Mouse (Mus musculus): ENCODE measurements around the gene Slc38a6. TPM values are rescaled to one million over a fixed set of nuclear protein-coding genes. Genes with fewer than 3 reads are reported as not detected.

Slc38a6 gene
- polyA plus RNA-seq, 1 experiment from 2014 or later, result 2.8 TPM

DNA sequence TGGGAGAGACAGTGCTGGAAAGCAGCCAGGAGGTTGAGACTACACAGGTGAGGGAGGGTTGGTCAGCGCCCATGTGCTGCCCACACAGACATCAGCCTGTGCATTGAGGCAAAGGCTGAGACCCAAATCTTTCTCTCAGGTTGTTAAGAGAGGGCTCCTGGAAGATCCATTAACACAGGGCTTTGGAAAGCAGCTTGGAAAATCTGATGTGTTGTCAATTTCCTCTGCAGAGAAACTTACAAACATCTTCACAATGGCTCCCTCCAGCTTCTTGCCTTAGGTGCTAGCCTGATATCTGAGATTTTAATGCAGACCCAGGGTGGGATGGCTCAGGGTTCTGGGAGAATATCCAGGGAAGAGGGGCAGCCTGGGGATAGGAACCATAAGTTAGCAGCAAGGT is 105.9 kb downstream of the Slc38a6 start:
- H3K4me1 ChIP-seq (replicated peaks; ENCODE audit: control insufficient read depth, insufficient read depth), result no peaks in the 10 kb centered on the region
- no peaks in the 10 kb centered on the region for H3K27me3 ChIP-seq (ENCODE audit: control insufficient read depth, insufficient read depth, low read length)
- H3K9ac ChIP-seq (ENCODE audit: low read length), result no peak overlapping the region
- no peak for TF ChIP-seq CTCF (IDR thresholded peaks at IDR 0.05; ENCODE audit: low read depth)
- no peak for TF ChIP-seq EP300 (optimal IDR thresholded peaks at IDR 0.05)
- H3K4me2 ChIP-seq (replicated peaks; ENCODE audit: low read depth), result no peak overlapping the region
- ATAC-seq (ENCODE audit: low FRiP score, low TSS enrichment) (no peak), DNase-seq (ENCODE audit: low spot score) (no peak)
- no peak overlapping the region for H3K27ac ChIP-seq (replicated peaks)
- no peaks in the 10 kb centered on the region for H3K9me3 ChIP-seq (ENCODE audit: control insufficient read depth, low read length)
- 84% methylated on average over 1 of the region's 1 CpGs for WGBS
- H3K36me3 ChIP-seq (ENCODE audit: control insufficient read depth, insufficient read depth, low read length), result no peaks in the 10 kb centered on the region
- no peak overlapping the region for H3K4me3 ChIP-seq (ENCODE audit: low read depth, low read length)

DNA sequence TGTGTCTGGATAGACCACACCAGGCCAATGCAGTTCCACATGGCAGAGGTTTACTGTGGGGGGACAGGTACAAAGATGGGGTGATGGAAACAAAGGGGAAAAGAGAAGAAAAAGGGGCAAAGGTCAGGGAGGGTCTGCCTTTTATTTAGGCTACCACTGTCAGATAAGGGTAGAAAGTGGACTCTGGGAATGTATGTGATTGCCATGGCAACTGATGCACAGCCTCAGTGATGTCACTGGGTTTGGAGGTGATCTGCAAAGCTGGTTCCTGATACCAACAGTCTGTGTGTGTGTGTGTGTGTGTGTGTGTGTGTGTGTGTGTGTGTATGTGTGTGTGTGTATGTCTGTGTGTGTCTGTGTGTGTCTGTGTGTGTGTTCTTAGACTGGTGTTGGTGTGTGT is 106.4 kb downstream of the Slc38a6 start:
- ATAC-seq (ENCODE audit: low FRiP score, low TSS enrichment), result no peak
- TF ChIP-seq CTCF (IDR thresholded peaks at IDR 0.05; ENCODE audit: low read depth) (no peak), EP300 (optimal IDR thresholded peaks at IDR 0.05) (no peak)
- Histone ChIP-seq H3K4me2 (replicated peaks; ENCODE audit: low read depth) (no peak overlapping the region), H3K4me3 (ENCODE audit: low read depth, low read length) (no peak overlapping the region), H3K36me3 (ENCODE audit: control insufficient read depth, insufficient read depth, low read length) (no peaks in the 10 kb centered on the region), H3K27ac (replicated peaks) (no peak overlapping the region), H3K4me1 (replicated peaks; ENCODE audit: control insufficient read depth, insufficient read depth) (no peaks in the 10 kb centered on the region), H3K9me3 (ENCODE audit: control insufficient read depth, low read length) (no peaks in the 10 kb centered on the region), H3K9ac (ENCODE audit: low read length) (no peak overlapping the region), H3K27me3 (ENCODE audit: control insufficient read depth, insufficient read depth, low read length) (no peaks in the 10 kb centered on the region)
- no peak for DNase-seq (ENCODE audit: low spot score)

DNA sequence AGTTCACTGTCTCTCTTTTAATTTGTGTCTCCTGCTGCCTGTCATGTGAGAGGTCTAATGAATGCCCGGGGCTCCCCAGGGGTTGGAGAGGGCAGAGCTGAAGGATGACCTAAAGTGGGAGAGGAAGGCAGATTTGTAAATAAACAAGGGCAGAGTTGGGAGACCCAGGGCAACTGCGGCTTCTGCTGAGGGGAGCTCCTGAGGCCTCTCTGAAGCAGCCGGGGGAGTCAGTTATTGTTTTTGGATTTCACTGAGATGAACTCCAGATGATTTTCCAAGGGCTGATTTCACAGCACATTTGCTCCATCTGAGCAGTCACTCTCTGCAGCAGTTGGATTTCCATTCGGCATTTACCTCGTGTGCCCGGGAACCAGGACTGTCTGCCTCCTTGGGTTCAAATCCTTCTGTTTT is 107.3 kb downstream of the Slc38a6 start:
- 25% methylated on average over 6 of the region's 6 CpGs for WGBS
- Histone ChIP-seq H3K27ac (replicated peaks) (no peak overlapping the region), H3K4me1 (replicated peaks; ENCODE audit: control insufficient read depth, insufficient read depth) (no peaks in the 10 kb centered on the region), H3K4me3 (ENCODE audit: low read depth, low read length) (no peak overlapping the region), H3K36me3 (ENCODE audit: control insufficient read depth, insufficient read depth, low read length) (no peaks in the 10 kb centered on the region), H3K4me2 (replicated peaks; ENCODE audit: low read depth) (no peak overlapping the region), H3K9ac (ENCODE audit: low read length) (no peak overlapping the region), H3K9me3 (ENCODE audit: control insufficient read depth, low read length) (no peaks in the 10 kb centered on the region), H3K27me3 (ENCODE audit: control insufficient read depth, insufficient read depth, low read length) (no peaks in the 10 kb centered on the region)
- ATAC-seq (ENCODE audit: low FRiP score, low TSS enrichment), result no peak
- no peak for DNase-seq (ENCODE audit: low spot score)
- no peak for TF ChIP-seq CTCF (IDR thresholded peaks at IDR 0.05; ENCODE audit: low read depth)
- TF ChIP-seq EP300 (optimal IDR thresholded peaks at IDR 0.05), result no peak

DNA sequence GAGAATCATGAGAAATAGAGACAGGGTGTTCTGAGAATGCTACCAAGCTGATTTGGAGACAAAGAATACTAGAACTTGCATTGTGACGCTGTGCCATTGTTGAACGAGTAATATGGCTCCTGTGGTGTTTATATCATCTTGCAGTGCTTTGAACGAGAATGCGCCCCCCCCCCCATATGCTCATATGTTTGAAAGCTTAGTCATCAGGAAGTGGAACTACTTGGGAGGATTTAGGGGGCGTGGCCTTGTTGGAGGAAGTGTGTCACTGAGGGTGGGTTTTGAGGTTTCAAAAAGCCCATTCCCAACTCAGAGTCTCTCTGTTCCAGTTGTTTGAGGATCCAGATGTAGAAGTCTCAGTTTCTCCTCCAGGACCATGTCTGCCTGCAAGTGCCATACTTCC is 108.0 kb downstream of the Slc38a6 start:
- H3K36me3 ChIP-seq (ENCODE audit: control insufficient read depth, insufficient read depth, low read length), result no peaks in the 10 kb centered on the region
- H3K4me1 ChIP-seq (replicated peaks; ENCODE audit: control insufficient read depth, insufficient read depth), result no peaks in the 10 kb centered on the region
- 79% methylated on average over 5 of the region's 5 CpGs for WGBS
- no peak for ATAC-seq (ENCODE audit: low FRiP score, low TSS enrichment)
- H3K9ac ChIP-seq (ENCODE audit: low read length), result no peak overlapping the region
- DNase-seq (ENCODE audit: low spot score), result no peak
- TF ChIP-seq CTCF (IDR thresholded peaks at IDR 0.05; ENCODE audit: low read depth), result no peak
- no peak for TF ChIP-seq EP300 (optimal IDR thresholded peaks at IDR 0.05)
- H3K27me3 ChIP-seq (ENCODE audit: control insufficient read depth, insufficient read depth, low read length), result no peaks in the 10 kb centered on the region
- H3K4me3 ChIP-seq (ENCODE audit: low read depth, low read length), result no peak overlapping the region
- H3K4me2 ChIP-seq (replicated peaks; ENCODE audit: low read depth), result no peak overlapping the region
- no peaks in the 10 kb centered on the region for H3K9me3 ChIP-seq (ENCODE audit: control insufficient read depth, low read length)
- no peak overlapping the region for H3K27ac ChIP-seq (replicated peaks)

DNA sequence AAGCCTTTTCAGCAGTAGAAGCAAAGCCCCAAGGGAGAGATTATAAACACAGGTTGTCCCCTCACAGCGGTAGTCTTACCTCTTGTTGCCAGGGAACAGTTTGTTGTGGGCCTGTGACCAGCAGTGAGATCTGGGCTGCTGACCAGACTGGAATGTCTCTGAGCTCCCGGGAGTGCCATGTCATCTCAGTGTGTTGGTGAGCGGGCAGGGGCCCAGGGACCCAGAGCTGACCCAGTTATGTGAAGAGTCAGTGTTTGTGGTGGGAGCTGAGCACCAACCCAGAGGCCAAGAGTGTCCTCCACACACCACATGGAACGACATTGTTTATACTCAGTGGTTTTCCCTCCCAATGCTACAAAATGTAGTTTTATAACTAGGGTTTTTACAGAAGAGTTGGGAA is 112.8 kb downstream of the Slc38a6 start:
- WGBS, result 51% methylated on average over 4 of the region's 4 CpGs
- DNase-seq (ENCODE audit: low spot score) (no peak), ATAC-seq (ENCODE audit: low FRiP score, low TSS enrichment) (no peak)

DNA sequence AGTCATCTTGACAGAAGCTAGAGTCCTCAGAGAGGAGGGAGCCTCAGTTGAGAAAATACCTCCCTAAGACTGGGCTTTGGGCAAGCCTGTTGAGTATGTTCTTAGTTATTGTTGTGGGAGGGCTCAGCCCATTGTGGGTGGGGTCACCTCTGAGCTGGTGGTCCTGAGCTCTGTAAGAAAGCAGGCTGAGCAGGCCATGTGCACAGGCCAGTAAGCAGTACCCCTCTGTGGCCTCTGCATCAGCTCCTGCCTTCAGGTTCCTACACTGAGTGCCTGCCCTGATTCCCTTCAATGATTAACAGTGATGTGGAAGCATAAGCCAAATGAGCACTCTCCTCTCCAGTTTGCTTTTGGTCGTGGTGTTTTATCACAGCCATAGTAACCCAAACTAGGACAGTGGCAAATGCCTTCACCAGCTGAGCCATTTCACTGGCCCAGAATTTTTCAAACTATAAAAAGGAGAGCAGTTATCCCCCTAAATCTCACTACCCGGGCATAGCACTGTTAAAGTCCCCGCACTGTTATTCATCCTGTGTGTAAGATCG is 114.0 kb downstream of the Slc38a6 start:
- DNase-seq (ENCODE audit: low spot score) (no peak), ATAC-seq (ENCODE audit: low FRiP score, low TSS enrichment) (no peak)
- Histone ChIP-seq H3K9me3 (ENCODE audit: control insufficient read depth, low read length) (no peaks in the 10 kb centered on the region), H3K36me3 (ENCODE audit: control insufficient read depth, insufficient read depth, low read length) (no peaks in the 10 kb centered on the region), H3K9ac (ENCODE audit: low read length) (no peak overlapping the region), H3K4me2 (replicated peaks; ENCODE audit: low read depth) (no peak overlapping the region), H3K4me1 (replicated peaks; ENCODE audit: control insufficient read depth, insufficient read depth) (no peaks in the 10 kb centered on the region), H3K27ac (replicated peaks) (no peak overlapping the region), H3K4me3 (ENCODE audit: low read depth, low read length) (no peak overlapping the region), H3K27me3 (ENCODE audit: control insufficient read depth, insufficient read depth, low read length) (no peaks in the 10 kb centered on the region)
- TF ChIP-seq EP300 (optimal IDR thresholded peaks at IDR 0.05) (no peak), CTCF (IDR thresholded peaks at IDR 0.05; ENCODE audit: low read depth) (no peak)
- WGBS, result 60% methylated on average over 4 of the region's 4 CpGs

More for the DNA sequence above, 112.8 kb downstream of the Slc38a6 start:
- no peaks in the 10 kb centered on the region for H3K27me3 ChIP-seq (ENCODE audit: control insufficient read depth, insufficient read depth, low read length)
- H3K36me3 ChIP-seq (ENCODE audit: control insufficient read depth, insufficient read depth, low read length), result no peaks in the 10 kb centered on the region
- H3K4me3 ChIP-seq (ENCODE audit: low read depth, low read length), result no peak overlapping the region
- no peaks in the 10 kb centered on the region for H3K9me3 ChIP-seq (ENCODE audit: control insufficient read depth, low read length)
- H3K9ac ChIP-seq (ENCODE audit: low read length), result no peak overlapping the region
- H3K4me1 ChIP-seq (replicated peaks; ENCODE audit: control insufficient read depth, insufficient read depth), result no peaks in the 10 kb centered on the region
- TF ChIP-seq CTCF (IDR thresholded peaks at IDR 0.05; ENCODE audit: low read depth) (no peak), EP300 (optimal IDR thresholded peaks at IDR 0.05) (no peak)
- H3K27ac ChIP-seq (replicated peaks), result no peak overlapping the region
- no peak overlapping the region for H3K4me2 ChIP-seq (replicated peaks; ENCODE audit: low read depth)

Measured in stomach, postnatal 0 days (tissue).